Mouse (Mus musculus) embryonic facial prominence, embryonic 12.5 days (tissue): ENCODE measurements around the gene Asf1a. TPM values are rescaled to one million over a fixed set of nuclear protein-coding genes. Genes with fewer than 3 reads are reported as not detected.

Experiments used
- ATAC-seq: fragments of 200-750 bp; cut with Nextera tagmentation; 2 replicates; pipeline ENCODE4 v1.8.0; 2017; ENCODE audit not compliant: insufficient number of reproducible peaks, insufficient read depth, low FRiP score, low TSS enrichment
- H3K27ac ChIP-seq: fragments of 300-500 bp; sonication (generic); 2 replicates; pipeline ENCODE4 v1.5.1; 2016; ENCODE audit warnings: mild to moderate bottlenecking
- H3K27me3 ChIP-seq: fragments of 300-500 bp; sonication (generic); 2 replicates; pipeline ENCODE4 v1.6.1; 2016; ENCODE audit warnings: mild to moderate bottlenecking, moderate library complexity
- H3K36me3 ChIP-seq: fragments of 300-500 bp; sonication (generic); 2 replicates; pipeline ENCODE4 v1.6.1; 2016; ENCODE audit warnings: mild to moderate bottlenecking
- H3K4me1 ChIP-seq: fragments of 300-500 bp; sonication (generic); 2 replicates; pipeline ENCODE4 v1.6.1; 2016
- H3K4me2 ChIP-seq: fragments of 300-500 bp; sonication (generic); replicated peaks from 2 replicates; pipeline ENCODE4 v1.6.1; 2016; ENCODE audit warnings: mild to moderate bottlenecking, moderate library complexity
- H3K4me3 ChIP-seq: fragments of 300-500 bp; sonication (generic); 2 replicates; pipeline ENCODE4 v1.5.1; 2016; ENCODE audit warnings: mild to moderate bottlenecking
- H3K9ac ChIP-seq: fragments of 300-500 bp; sonication (generic); 2 replicates; pipeline ENCODE4 v1.6.1; 2016; ENCODE audit warnings: mild to moderate bottlenecking, moderate library complexity
- H3K9me3 ChIP-seq: fragments of 300-500 bp; sonication (generic); 2 replicates; pipeline ENCODE4 v1.6.1; 2016; ENCODE audit warnings: mild to moderate bottlenecking, moderate library complexity
- WGBS: fragments of 180-500 bp; shearing (Covaris S2); methylation state at CpG from one replicate; pipeline ENCODE4 v1.1.7; 2016; 5-methylcytosine and 5-hydroxymethylcytosine counted together
- polyA plus RNA-seq: library from polyadenylated mRNA; unstranded; fragments of >200 nt; fragmentation: Nextera tagmentation; extraction: Ambion mirVana; gene quantifications from 2 replicates; pipeline ENCODE4 v1.2.1, GENCODE M21; 2016

Gene Asf1a
- 148 and 153 TPM in 2 replicates for polyA plus RNA-seq

GRCm38 (mm10) chr10:53596677-53597120 lies at the start of gene Asf1a:
Gene Asf1a, plus strand, starts transcription at chr10:53596757.
- peak; percentile 98 for ATAC-seq
- Histone ChIP-seq H3K4me3 (peak within 1 kb of the TSS; percentile 98), H3K9ac (peak within 1 kb of the TSS; percentile 99), H3K4me2 (peak within 1 kb of the TSS; percentile 65), H3K27me3 (no peaks in the 10 kb centered on the region), H3K9me3 (no peaks in the 10 kb centered on the region), H3K36me3 (peaks cover 7% of the 10 kb centered on the region; the same call in 1 of the 2 replicates), H3K27ac (peak within 1 kb of the TSS; percentile 99), H3K4me1 (peaks cover 21% of the 10 kb centered on the region)
- 0% methylated on average over 37 of the region's 52 CpGs for WGBS

GRCm38 (mm10) chr10:53562001-53562400 lies 34.6 kb upstream of the Asf1a start:
- no peak overlapping the region for H3K4me2 ChIP-seq
- no peak overlapping the region for H3K9ac ChIP-seq
- H3K27ac ChIP-seq, result no peak overlapping the region
- no peaks in the 10 kb centered on the region for H3K4me1 ChIP-seq
- no peak overlapping the region for H3K4me3 ChIP-seq
- no peaks in the 10 kb centered on the region for H3K36me3 ChIP-seq
- no peak for ATAC-seq
- H3K9me3 ChIP-seq, result 0 out of 2 replicates have a peak, but pooled peaks cover 3% of the 10 kb centered on the region
- WGBS, result 53% methylated on average over 5 of the region's 5 CpGs
- H3K27me3 ChIP-seq, result no peaks in the 10 kb centered on the region

GRCm38 (mm10) chr10:53565538-53565937 lies 31.0 kb upstream of the Asf1a start:
- H3K36me3 ChIP-seq, result no peaks in the 10 kb centered on the region
- 73% methylated on average over 2 of the region's 2 CpGs for WGBS
- H3K9me3 ChIP-seq, result 0 out of 2 replicates have a peak, but pooled peaks cover 3% of the 10 kb centered on the region
- H3K4me2 ChIP-seq, result no peak overlapping the region
- ATAC-seq, result no peak
- no peak overlapping the region for H3K9ac ChIP-seq
- no peaks in the 10 kb centered on the region for H3K27me3 ChIP-seq
- no peaks in the 10 kb centered on the region for H3K4me1 ChIP-seq
- no peak overlapping the region for H3K27ac ChIP-seq
- H3K4me3 ChIP-seq, result no peak overlapping the region

- Histone ChIP-seq H3K9ac (no peak overlapping the region), H3K4me1 (no peaks in the 10 kb centered on the region), H3K27ac (no peak overlapping the region), H3K27me3 (no peaks in the 10 kb centered on the region), H3K4me3 (no peak overlapping the region), H3K4me2 (no peak overlapping the region), H3K9me3 (0 out of 2 replicates have a peak, but pooled peaks cover 3% of the 10 kb centered on the region), H3K36me3 (no peaks in the 10 kb centered on the region)
- no peak for ATAC-seq
These were observed 28.0 kb upstream of the Asf1a start for GRCm38 (mm10) chr10:53568531-53568930.

GRCm38 (mm10) chr10:53580137-53580536 lies 16.4 kb upstream of the Asf1a start:
- H3K4me1 ChIP-seq, result peaks cover 8% of the 10 kb centered on the region
- H3K27me3 ChIP-seq, result no peaks in the 10 kb centered on the region
- ATAC-seq, result peak; percentile 43
- H3K9ac ChIP-seq, result no peak overlapping the region
- H3K36me3 ChIP-seq, result no peaks in the 10 kb centered on the region
- H3K4me2 ChIP-seq, result peak overlapping the region; percentile 60
- H3K27ac ChIP-seq, result 0 out of 2 replicates have a peak overlapping the region, but pooled peaks have one; percentile 26
- WGBS, result 39% methylated on average over 7 of the region's 7 CpGs
- H3K9me3 ChIP-seq, result no peaks in the 10 kb centered on the region
- peak overlapping the region; percentile 34 for H3K4me3 ChIP-seq

- Histone ChIP-seq H3K27me3 (no peaks in the 10 kb centered on the region), H3K4me3 (peak overlapping the region; percentile 34), H3K9me3 (no peaks in the 10 kb centered on the region), H3K4me1 (peaks cover 8% of the 10 kb centered on the region), H3K4me2 (peak overlapping the region; percentile 60), H3K27ac (peak overlapping the region; percentile 26; the same call in 1 of the 2 replicates), H3K36me3 (no peaks in the 10 kb centered on the region), H3K9ac (no peak overlapping the region)
- peak; percentile 92 for ATAC-seq
- 15% methylated on average over 14 of the region's 14 CpGs for WGBS
These were observed 15.9 kb upstream of the Asf1a start for GRCm38 (mm10) chr10:53580621-53581081.

GRCm38 (mm10) chr10:53581087-53581486 lies 15.5 kb upstream of the Asf1a start:
- Histone ChIP-seq H3K27me3 (no peaks in the 10 kb centered on the region), H3K4me1 (peaks cover 8% of the 10 kb centered on the region), H3K36me3 (no peaks in the 10 kb centered on the region), H3K4me2 (peak overlapping the region; percentile 60), H3K4me3 (peak overlapping the region; percentile 34), H3K9me3 (no peaks in the 10 kb centered on the region), H3K27ac (0 out of 2 replicates have a peak overlapping the region, but pooled peaks have one; percentile 26), H3K9ac (0 out of 2 replicates have a peak overlapping the region, but pooled peaks have one; percentile 6)
- whole genome bisulfite sequencing, result 19% methylated on average over 10 of the region's 12 CpGs
- peak; percentile 65 for ATAC-seq

GRCm38 (mm10) chr10:53585777-53586176 lies 10.8 kb upstream of the Asf1a start:
- H3K9ac ChIP-seq, result no peak overlapping the region
- H3K27me3 ChIP-seq, result no peaks in the 10 kb centered on the region
- H3K36me3 ChIP-seq, result no peaks in the 10 kb centered on the region
- no peak overlapping the region for H3K4me2 ChIP-seq
- WGBS, result 79% methylated on average over 3 of the region's 3 CpGs
- H3K4me3 ChIP-seq, result no peak overlapping the region
- H3K4me1 ChIP-seq, result peaks cover 4% of the 10 kb centered on the region; the same call in 1 of the 2 replicates
- no peak for ATAC-seq
- no peaks in the 10 kb centered on the region for H3K9me3 ChIP-seq
- no peak overlapping the region for H3K27ac ChIP-seq

- Histone ChIP-seq H3K4me1 (peaks cover 21% of the 10 kb centered on the region), H3K27ac (peak overlapping the region; percentile 99), H3K27me3 (no peaks in the 10 kb centered on the region), H3K4me2 (peak overlapping the region; percentile 65), H3K36me3 (peaks cover 7% of the 10 kb centered on the region; the same call in 1 of the 2 replicates), H3K9ac (peak overlapping the region; percentile 56), H3K4me3 (peak overlapping the region; percentile 98), H3K9me3 (no peaks in the 10 kb centered on the region)
- peak; percentile 94 for ATAC-seq
- WGBS, result 5% methylated on average over 27 of the region's 27 CpGs
These were observed 547 bp upstream of the Asf1a start for GRCm38 (mm10) chr10:53595744-53596676.

GRCm38 (mm10) chr10:53597121-53597881 lies 744 bp downstream of the Asf1a start:
- Histone ChIP-seq H3K9ac (peak overlapping the region; percentile 99), H3K4me2 (peak overlapping the region; percentile 65), H3K4me1 (peaks cover 21% of the 10 kb centered on the region), H3K4me3 (peak overlapping the region; percentile 98), H3K27ac (peak overlapping the region; percentile 99), H3K36me3 (peaks cover 7% of the 10 kb centered on the region; the same call in 1 of the 2 replicates), H3K9me3 (no peaks in the 10 kb centered on the region), H3K27me3 (no peaks in the 10 kb centered on the region)
- under 1% methylated on average over 85 of the region's 99 CpGs for WGBS
- no peak; the same call in 1 of the 2 replicates for ATAC-seq

- Histone ChIP-seq H3K36me3 (peaks cover 11% of the 10 kb centered on the region; the same call in 1 of the 2 replicates), H3K4me2 (peak overlapping the region; percentile 45), H3K9ac (no peak overlapping the region), H3K27me3 (no peaks in the 10 kb centered on the region), H3K4me3 (peak overlapping the region; percentile 18), H3K27ac (no peak overlapping the region), H3K4me1 (peaks cover 21% of the 10 kb centered on the region), H3K9me3 (no peaks in the 10 kb centered on the region)
- ATAC-seq, result no peak
- 62% methylated on average over 5 of the region's 5 CpGs for WGBS
These were observed 2.3 kb downstream of the Asf1a start for GRCm38 (mm10) chr10:53598821-53599220.
